Mouse (Mus musculus) retina, embryonic 14.5 days (tissue): ENCODE results near the gene Dnm3.

Experiments
- DNase-seq: peaks from one replicate; pipeline ENCODE4 v3.0.0-alpha.2; 2015; ENCODE audit warnings: low spot score

The Dnm3 gene

DNA sequence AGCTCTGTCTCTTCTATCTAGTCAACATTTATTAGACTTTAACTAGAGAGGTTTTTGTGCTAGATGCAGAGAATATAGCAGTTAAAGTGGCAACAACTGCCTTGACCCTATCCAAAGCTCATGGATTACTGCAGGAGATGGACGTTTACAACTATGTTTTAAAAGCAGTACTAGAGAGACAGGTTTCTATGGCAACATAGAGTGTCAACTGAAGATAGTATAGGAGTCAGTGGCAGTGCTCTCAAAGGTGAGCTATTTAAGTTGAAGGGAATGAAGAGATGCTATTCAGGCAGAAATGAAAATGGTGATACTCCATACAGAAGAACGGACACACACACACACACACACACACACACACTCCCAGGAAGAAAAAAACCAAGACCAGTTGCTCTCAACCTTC is 225.0 kb downstream of the Dnm3 start:
- no peak for DNase-seq

DNA sequence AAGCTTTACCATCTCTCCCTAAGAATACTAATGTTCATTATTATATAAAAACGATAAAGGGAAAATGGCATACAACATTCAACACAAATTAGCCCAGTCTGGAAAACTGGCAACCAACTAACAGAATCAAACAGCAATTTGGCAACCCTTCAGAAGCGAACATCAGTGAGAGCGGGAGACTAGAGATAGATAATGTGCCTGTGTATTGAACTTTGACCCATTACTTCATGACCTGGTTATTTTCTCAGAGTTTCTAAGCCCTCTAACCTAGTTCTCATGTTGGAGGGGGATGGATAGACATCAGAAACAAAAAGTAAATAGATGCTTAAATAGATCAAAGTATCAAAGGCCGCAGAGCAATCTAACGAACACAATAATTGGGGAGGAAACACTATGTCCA is 230.6 kb downstream of the Dnm3 start:
- no peak for DNase-seq

DNA sequence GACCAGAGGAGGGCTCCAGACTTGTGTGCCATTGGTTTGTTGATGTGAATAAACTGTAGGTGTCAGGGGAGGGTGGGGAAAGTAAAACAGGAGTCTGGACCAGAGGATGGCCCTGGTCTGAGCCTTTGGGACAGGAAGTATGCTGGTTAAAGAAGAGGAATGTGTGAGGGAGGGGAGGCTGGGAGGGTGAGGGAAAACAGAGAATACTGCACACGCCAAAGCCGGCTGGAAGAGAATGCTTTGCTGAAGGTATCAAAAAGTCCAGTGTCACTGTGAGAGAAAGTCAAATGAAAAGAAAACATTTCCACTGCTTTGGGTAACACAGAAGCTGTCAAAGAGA is 234.2 kb downstream of the Dnm3 start:
- no peak for DNase-seq

DNA sequence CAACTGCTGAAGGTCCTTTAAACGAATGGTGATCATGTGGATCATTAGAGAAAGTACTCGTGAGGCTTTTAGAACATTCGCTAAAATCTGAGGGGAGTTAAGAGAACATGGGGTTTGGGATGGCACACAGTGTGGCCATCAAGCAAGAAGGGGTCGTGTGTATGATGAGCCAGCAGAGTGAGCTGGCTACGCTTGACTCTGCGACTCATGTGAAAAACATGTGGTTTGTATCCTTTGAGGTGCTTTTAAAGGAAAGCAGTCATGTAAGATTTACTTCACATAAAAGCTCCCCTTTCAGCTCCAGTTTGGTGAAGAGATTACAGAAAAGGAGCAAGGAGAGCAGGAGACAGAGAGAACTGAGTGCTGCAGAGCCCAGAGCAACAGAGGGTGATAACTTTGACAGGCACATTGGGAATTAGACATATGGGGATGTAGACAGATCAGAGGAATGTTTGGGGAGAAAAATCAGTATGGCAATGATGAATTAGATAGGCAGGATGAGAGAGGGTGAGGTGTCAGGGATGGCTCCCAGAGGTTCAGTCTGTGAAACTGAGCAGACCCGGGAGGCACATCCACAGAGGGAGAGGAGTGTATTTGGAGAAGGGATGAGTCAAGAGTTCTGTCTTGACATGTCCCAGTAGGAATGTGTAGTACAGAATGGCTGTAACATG is 234.7 kb downstream of the Dnm3 start:
- DNase-seq: no peak

DNA sequence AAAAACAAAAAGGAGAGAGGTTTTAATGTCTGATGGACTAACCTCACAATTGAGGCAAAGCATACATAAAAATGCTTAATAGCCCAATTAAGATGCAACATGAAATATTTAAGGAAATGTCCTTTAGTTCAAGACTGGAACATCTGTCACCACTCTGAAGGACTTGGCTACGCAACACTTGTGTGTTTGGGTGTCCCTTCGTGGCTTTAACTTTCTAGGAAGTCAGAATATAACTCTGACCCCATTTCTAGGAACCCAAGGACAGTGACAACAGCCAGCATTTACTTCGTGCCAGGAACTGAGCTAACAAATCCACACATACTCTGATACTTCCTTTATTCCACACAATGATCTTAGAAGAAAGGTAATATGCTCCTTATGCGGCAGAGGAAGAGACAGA is 237.1 kb downstream of the Dnm3 start:
- no peak for DNase-seq

DNA sequence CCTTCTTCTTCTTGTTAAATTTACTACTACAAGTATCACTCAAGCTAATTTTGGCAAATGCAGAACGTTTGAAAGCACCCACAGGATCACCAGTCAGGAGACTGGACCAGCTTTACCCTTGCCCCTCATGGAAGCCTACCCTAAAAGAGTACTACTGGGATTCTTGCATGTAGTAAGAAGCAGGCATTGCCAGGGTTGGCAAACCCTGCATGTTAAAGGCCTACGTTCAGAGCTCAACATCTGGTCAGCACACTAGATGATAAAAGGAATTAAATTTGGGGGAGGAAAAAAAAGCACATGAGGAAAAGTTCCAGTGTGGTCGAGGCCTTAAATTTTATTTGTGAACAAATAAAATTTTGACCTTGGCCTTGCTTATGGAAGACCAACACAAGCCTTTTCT is 239.2 kb downstream of the Dnm3 start:
- no peak for DNase-seq

DNA sequence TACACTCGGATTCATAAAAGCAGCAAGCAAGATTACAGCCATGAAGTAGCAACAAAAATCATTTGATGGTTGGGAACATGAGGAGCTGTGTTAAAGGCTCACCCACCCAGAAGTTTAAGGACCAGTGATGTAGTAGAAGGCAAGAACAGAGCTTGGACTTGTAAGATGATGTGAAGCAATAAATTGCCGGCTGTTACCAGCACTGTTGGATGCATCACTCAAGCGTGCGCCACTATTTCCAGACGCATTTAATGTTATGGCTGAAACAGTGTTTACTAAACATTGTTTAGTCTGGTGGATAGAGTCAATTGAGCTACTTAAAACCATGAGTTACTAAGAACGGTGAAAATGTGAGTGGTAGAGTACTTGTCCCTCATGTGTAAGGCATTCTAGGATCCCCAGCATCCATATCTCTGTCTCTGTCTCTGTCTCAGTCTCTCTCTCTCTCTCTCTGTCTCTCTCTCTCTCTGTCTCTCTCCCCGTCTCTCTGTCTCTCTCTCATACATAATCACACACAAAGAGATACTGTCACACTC is 241.1 kb downstream of the Dnm3 start:
- no peak for DNase-seq

DNA sequence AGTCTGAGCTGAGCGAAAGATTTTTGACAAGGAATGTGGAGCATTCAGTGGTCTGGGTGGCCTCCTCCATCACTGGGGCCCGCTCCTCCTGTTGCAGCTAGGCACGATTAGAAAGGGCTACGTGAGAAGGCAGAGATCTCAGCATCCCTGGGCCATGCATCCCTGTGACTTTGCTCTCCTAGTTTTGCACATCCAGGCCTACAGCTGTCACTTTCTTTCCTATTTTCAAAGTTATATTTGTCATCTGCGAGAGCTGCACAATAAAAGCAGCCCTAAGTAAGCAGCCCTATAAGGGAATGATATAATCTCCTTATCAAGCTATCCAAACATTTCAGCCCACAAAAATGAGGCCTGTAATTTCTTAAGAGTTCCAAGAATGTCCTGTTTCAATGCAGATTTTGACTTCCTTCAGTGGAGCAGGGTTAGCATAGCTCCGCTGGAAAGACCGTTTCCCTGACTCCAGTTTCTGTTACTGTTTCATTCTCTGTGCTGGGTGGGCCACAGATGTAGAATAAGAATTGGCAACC is 252.2 kb downstream of the Dnm3 start:
- DNase-seq: no peak

DNA sequence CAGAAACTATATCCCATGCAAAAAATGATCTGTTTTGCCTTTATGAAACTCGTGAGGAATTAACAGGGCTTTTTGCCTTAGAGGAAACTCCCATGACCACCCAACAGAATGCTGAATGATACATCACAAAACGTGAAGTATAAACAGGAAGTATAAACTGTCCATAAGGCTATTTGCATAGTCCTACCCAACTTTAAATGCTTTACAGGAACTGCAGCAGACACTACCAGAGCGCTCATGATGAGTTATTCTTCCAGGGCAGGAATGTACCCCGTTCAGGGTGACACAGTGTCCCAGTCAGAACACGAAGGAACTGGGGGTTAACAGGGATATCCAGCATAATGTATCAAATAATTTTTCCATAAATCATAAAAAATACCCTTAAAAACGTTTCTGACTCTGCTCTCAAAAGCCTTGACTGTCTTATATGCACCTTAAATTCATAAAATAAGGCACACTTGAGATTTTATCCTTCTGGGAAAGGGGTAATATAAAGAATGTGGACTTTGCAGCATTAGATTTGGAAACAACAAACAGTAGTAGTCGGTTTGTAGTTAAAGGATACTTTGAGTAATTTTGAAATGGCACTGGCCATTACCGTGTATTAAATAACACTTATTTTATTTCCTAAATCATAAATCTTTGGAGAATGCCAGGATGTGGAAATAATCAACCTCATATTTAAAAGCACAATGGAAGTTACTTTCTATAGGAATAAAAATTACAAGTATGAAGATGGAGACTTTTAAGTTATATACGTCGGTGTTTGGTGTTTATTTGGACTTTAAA is 252.8 kb downstream of the Dnm3 start:
- no peak for DNase-seq

DNA sequence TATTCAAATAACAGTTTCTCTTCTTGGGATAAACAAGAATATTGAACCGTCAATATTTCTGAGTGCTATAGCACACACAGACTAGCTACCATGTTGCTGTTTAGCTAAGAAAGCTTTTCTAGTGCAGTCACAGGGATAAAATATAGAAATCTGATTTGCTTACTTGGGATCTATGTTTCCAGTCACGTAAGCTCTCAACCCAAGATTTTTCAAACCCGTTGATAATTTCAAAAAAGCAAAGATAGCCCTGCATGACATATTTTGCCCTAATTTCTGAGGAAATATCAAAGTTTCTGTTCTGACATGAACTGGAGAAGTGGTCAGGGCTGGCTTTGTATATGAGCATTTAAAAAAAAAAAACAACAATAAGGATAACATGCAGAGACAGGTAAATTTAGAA is 253.8 kb downstream of the Dnm3 start:
- no peak for DNase-seq

DNA sequence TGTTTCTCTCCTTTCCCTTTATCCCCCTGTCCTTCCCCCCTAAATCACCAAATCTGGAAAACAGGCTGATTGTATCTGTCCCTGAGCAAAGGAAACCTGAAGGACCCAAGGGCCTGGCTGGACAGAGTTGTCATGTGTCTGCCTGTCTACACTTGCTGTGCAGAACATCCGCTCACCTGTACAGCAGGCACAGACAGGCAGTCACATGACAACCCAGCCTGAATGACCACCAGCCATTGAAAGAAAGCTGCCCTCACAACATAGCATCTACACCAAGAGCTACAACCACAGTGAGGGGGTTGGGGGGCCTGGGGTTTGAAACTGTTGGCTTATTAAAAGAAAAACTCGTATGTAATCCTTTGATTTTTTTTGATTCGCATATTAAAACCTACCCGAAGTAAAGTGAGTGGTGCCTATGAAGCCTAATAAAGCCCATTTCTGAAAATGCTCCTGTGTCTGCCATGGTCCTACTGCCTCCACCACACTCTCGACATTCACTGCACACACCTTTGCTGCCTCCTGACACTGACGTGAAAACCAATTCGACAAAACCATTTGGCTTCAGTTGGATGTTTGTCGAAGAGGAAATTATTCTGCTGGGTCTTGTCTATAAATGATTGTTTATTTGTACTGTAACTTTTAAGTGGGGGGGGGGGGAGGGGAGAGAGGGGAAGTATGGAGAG is 254.4 kb downstream of the Dnm3 start:
- no peak for DNase-seq

DNA sequence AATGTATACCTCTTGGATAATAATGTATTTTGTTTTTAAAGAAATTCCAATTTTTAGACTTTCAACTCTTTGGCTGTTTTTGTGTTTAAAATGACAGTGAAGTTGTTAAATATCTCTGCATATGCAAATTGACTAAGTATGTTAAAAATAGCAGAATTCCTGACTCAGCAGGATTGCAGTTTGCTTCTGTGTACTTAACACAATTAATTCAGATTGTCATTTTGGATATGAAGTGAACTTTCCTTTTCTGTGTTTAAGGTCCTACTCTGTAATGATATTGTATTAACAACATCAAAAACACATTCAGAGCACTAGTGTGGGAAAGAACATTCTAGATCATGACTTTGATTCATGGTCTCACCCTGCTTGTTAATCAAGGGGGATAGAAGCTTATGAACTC is 255.5 kb downstream of the Dnm3 start:
- no peak for DNase-seq

DNA sequence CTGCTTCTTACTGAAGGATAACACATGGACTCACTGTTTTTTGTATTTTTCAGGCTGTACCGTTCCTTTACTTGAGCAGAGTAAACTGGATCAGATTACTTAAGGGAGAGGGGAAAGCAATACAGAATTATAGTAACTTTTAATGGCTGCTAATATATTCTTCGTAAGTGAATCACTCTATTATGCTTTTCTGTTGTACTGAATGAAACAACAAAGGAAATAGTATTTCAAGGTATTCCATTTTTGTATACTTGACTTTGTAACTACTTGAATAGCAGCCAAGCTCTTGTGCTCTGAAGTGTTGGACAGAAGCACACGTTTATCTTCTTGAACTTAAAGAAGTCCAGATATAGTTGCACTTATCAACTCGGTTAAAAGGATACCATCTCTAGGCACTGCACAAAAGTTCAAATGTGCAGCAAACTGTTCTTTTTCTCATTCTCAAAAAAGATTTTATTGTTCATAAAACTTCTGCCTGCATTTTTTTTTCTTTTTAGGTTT is 256.0 kb downstream of the Dnm3 start:
- DNase-seq: no peak

DNA sequence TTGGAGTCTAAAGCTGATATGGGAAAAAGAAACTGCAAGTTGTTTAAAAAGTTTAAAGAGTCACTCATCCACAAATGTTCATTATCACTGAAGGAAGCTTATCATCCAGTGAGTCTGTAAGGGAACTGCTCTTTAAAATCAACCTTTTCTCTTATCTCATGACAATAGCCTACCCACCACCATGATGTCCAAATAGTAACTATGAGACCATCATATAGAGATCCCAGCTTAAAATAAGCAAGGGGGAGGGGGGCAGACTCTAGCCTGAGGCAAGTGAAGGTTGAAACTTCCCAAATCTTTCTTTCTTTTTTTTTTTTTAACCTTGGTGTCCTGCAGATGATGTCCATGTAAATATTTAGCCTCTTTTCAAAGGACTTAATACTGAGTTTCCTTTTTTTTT is 256.9 kb downstream of the Dnm3 start:
- no peak for DNase-seq

DNA sequence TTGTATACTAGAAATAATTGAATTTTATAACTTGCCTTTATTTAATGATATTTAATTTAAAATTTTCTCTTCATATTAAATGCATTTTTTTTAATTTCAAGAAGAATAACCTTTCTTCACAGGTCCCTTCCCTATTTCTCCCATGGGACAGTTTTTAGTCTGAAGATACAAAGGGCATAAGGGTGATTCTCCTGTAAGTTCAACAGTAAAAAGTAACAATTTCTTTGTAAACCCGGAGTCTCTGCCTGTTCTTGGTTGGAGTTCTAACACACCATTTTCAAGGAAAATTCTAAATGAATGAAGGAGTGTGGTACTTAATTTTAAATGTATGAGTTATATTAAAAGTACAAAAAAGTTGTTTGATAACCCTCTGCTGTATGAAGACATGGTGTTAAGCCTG is 258.1 kb downstream of the Dnm3 start:
- no peak for DNase-seq

DNA sequence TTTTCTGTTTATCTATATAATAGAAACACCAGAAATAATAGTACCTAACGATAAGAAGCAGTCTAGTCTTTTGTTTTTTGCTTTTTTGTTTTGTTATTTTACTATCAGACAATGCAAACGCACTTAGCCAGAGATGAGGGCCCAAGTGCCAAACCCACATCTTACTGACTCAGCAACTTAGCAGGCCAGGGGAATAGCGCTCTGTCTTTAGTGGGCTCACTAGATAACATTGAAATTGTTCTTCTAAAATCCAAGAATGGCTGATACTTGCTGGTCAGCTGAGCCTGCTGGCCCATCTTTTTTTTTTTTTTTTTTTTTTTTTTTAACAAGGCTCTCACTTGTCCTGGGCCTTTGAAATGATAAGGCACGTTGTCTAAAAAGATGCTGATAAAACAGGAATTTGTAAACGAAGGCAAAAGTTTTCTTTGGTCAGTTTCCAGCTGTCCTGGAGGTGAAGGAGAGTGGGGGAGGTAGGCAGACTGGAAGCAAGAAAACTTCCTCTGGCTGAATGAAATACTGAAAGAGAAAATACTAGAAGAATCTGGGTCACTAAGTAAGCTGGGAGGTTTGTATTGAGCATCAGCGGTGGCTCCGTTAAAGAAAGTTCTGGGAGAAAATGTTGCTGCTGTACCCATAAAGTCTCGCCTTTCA is 259.2 kb downstream of the Dnm3 start:
- DNase-seq: no peak

DNA sequence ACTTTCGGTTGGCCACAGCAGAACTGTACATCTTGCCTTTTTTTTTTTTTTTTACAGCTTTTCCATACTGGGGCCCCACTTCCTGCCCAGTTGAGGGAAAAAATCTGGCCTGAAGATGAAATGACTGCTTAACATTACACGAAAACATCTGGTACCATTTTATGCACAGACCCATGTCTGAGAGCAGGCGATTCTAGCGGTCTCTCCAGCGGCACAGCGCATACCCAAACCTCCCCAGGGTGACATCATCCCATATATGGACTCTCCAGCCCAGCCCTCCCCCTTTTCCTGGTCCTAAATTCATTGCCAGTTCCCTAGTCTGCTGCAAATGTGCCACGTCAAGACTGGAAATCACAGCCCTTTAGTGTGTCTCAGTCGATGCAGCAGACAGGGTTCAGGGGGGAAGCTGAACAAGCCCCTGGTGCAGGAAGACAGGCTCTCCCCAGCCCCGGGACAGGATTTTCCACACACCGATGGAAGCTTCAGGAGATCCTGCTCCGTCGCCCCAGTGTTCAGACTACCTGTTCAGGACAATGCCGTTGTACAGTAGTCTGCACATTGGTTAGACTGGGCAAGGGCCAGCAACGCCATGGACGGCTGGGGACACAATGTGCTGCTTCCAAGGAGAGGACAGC is 260.4 kb downstream of the Dnm3 start:
- no peak for DNase-seq

DNA sequence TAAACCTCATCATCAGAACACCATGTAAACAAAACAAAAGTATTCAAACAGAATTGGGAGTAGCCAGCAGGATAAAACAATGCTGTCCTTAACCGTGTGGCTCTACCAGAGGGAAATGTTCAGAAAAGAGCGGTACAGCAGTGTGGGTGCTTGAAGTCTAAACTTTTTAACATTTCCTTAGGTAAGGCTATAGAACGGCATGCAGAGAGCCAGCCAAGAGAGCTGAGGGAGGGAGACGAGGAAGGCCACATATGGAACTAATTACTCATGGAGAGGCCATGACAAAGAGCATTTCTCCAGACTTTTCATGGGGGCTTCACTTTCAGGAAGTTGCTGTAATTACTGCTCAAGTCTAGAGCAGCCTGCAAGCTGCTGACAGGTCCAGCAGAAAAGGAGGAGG is 261.2 kb downstream of the Dnm3 start:
- DNase-seq: no peak

DNA sequence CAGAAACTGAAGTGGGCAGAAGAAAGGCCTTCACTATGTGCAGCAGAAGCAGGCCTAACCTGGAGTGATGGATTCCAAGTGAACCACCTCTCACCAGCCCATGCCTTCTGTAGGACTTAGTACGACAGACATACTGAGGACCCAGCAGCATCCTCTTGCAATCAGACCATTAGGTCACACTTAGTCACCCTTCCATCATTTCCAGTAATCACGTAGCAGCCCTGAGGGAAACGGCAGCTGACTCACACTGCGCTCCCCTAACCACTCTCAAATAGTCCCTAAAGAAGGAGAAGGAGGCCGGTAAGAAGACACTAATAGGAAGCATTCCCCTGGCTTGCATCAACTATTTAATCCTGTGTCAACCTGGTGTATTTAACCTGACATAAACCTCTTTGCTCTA is 262.1 kb downstream of the Dnm3 start:
- DNase-seq: no peak

DNA sequence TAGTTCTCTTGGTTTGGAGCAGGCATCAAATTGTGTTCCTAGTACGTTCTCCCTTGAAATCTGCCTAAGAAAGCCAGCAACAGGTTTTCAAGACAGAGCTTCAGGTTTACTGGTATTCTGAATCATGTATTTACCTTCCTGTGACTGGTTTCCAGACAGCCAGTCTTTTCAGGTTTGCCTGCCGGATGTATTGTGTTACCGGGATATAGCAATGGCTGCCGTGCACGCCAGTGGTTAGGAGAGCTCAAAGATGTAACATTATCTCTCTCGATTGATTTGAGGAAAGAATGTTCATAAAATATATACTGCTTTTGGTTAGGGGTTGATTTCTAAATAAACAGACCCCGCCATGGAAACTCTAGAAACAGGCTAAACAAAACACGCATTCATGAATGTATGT is 264.8 kb downstream of the Dnm3 start:
- DNase-seq: no peak

DNA sequence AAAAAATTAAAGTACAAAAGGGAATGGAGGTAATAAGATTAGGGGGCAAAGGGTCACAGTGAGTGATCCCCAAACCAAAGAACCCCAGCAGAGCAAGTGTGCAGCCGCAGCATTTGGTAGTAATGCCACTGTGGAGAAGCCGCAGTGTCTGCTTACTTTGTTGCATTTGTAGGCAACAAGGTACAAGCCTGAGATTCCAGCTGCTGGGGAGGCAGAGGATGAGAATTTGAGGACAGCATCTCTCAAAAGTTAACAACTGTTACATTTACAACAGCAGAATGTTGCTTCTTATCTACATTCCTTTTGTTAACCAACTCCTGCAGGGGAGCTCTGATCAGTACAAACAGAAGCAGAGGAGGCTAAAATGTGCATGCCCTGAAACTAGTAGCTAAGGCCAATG is 267.3 kb downstream of the Dnm3 start:
- DNase-seq: no peak
